Mouse (Mus musculus) ES-E14 (cell line): ENCODE measurements around the gene Ddb1.

Source experiments
- CHD2 ChIP-seq: IDR thresholded peaks from 2 replicates; pipeline ENCODE4 v1.6.1; 2014; ENCODE audit warnings: mild to moderate bottlenecking, low read depth, low read length, inconsistent platforms
- ZC3H11A ChIP-seq: IDR thresholded peaks from 2 replicates; pipeline ENCODE4 v1.6.1; 2012; ENCODE audit warnings: low read depth, mild to moderate bottlenecking, inconsistent platforms, low read length, borderline replicate concordance
- ZNF384 ChIP-seq: IDR thresholded peaks from 2 replicates; pipeline ENCODE4 v1.6.1; 2012; ENCODE audit warnings: low read depth, low read length, inconsistent platforms

GRCm38 (mm10) chr19:10662665-10663064 lies 57.5 kb downstream of the Ddb1 start:
- TF ChIP-seq ZNF384 = no peak
- no peak for TF ChIP-seq CHD2
- TF ChIP-seq ZC3H11A = no peak
